Comparison of ENCODE assay signal across 21 mouse cellular contexts in genomic region chr15:79306043-79306637, GRCm38 (mm10). TPM values are rescaled to one million over a fixed set of nuclear protein-coding genes. Genes with fewer than 3 reads are reported as not detected.
DNase-seq lines count a peak whose midpoint lies in the region; ATAC-seq lines count a peak whose summit lies in the region.
"Had no signal": no experiment of that assay in that cellular context is flagged by ENCODE, and none has a peak within 500 bp of the region (broad histone marks: within the 10 kb centered on the region; RNA-seq: fewer than 3 reads in every experiment).

No protein-coding gene starts in this region.

- H3K4me2 ChIP-seq in embryonic facial prominence, embryonic 15.5 days (replicated peaks): no peak overlapping the region
- no peak overlapping the region for H3K4me2 ChIP-seq in heart, embryonic 13.5 days
- H3K4me2 ChIP-seq: embryonic facial prominence, embryonic 13.5 days; forebrain, embryonic 13.5 days; hindbrain, embryonic 15.5 days had no signal

- no peaks in the 10 kb centered on the region for H3K9me3 ChIP-seq in embryonic facial prominence, embryonic 15.5 days (replicated peaks)
- H3K9me3 ChIP-seq in embryonic facial prominence, embryonic 10.5 days: no peaks in the 10 kb centered on the region
- H3K9me3 ChIP-seq in heart, embryonic 13.5 days: no peaks in the 10 kb centered on the region
- H3K9me3 ChIP-seq in megakaryocyte, embryonic 14.5 days: no peaks in the 10 kb centered on the region
- H3K9me3 ChIP-seq: embryonic facial prominence, embryonic 13.5 days; forebrain, embryonic 13.5 days; hindbrain, embryonic 15.5 days had no signal

- H3K4me1 ChIP-seq in embryonic facial prominence, embryonic 15.5 days: no peaks in the 10 kb centered on the region
- no peaks in the 10 kb centered on the region for H3K4me1 ChIP-seq in embryonic facial prominence, embryonic 10.5 days
- no peaks in the 10 kb centered on the region for H3K4me1 ChIP-seq in heart, embryonic 13.5 days
- H3K4me1 ChIP-seq in megakaryocyte, embryonic 14.5 days: peaks cover 16% of the 10 kb centered on the region
- H3K4me1 ChIP-seq: embryonic facial prominence, embryonic 13.5 days; forebrain, embryonic 13.5 days; hindbrain, embryonic 15.5 days had no signal

- peak; percentile 45; the same call in 1 of the 2 replicates for ATAC-seq in embryonic facial prominence, embryonic 15.5 days (ENCODE audit: insufficient number of reproducible peaks, low FRiP score, low TSS enrichment, low read depth)
- ATAC-seq in heart, embryonic 13.5 days (ENCODE audit: extremely low read depth, insufficient number of reproducible peaks, low FRiP score, low TSS enrichment): no peak
- ATAC-seq in megakaryocyte, adult 5-6 weeks (ENCODE audit: poor library complexity, severe bottlenecking): no peak
- ATAC-seq: CD4-positive, CD25-positive, alpha-beta regulatory T cell, adult 4 months; forebrain, embryonic 13.5 days; forebrain, postnatal 0 days had no signal

- WGBS in embryonic facial prominence, embryonic 15.5 days: 76% methylated on average over 23 of the region's 23 CpGs
- 84% methylated on average over 23 of the region's 23 CpGs for WGBS in embryonic facial prominence, embryonic 10.5 days
- WGBS in heart, embryonic 13.5 days: 59% methylated on average over 23 of the region's 23 CpGs

- H3K27me3 ChIP-seq in embryonic facial prominence, embryonic 15.5 days: no peaks in the 10 kb centered on the region
- H3K27me3 ChIP-seq in embryonic facial prominence, embryonic 10.5 days (replicated peaks; ENCODE audit: low read depth, poor library complexity, severe bottlenecking): no peaks in the 10 kb centered on the region
- H3K27me3 ChIP-seq in heart, embryonic 13.5 days (replicated peaks): no peaks in the 10 kb centered on the region
- no peaks in the 10 kb centered on the region for H3K27me3 ChIP-seq in megakaryocyte, embryonic 14.5 days (replicated peaks)
- H3K27me3 ChIP-seq: embryonic facial prominence, embryonic 13.5 days; forebrain, embryonic 13.5 days; hindbrain, embryonic 15.5 days had no signal

- no peak overlapping the region for H3K4me3 ChIP-seq in embryonic facial prominence, embryonic 15.5 days (replicated peaks)
- no peak overlapping the region for H3K4me3 ChIP-seq in embryonic facial prominence, embryonic 10.5 days
- H3K4me3 ChIP-seq in heart, embryonic 13.5 days: no peak overlapping the region
- peak overlapping the region; percentile 31 for H3K4me3 ChIP-seq in megakaryocyte, embryonic 14.5 days (replicated peaks)
- H3K4me3 ChIP-seq: embryonic facial prominence, embryonic 13.5 days; forebrain, embryonic 13.5 days; hindbrain, embryonic 15.5 days had no signal

- peaks cover 25% of the 10 kb centered on the region for H3K36me3 ChIP-seq in embryonic facial prominence, embryonic 15.5 days
- H3K36me3 ChIP-seq in embryonic facial prominence, embryonic 10.5 days (replicated peaks): peaks cover 65% of the 10 kb centered on the region
- H3K36me3 ChIP-seq in heart, embryonic 13.5 days: peaks cover 22% of the 10 kb centered on the region
- peaks cover 83% of the 10 kb centered on the region for H3K36me3 ChIP-seq in megakaryocyte, embryonic 14.5 days (replicated peaks; ENCODE audit: low read length)
- H3K36me3 ChIP-seq: hindbrain, embryonic 15.5 days had no signal

- H3K9ac ChIP-seq in embryonic facial prominence, embryonic 15.5 days: no peak overlapping the region
- H3K9ac ChIP-seq in heart, embryonic 13.5 days: 0 out of 2 replicates have a peak overlapping the region, but pooled peaks have one; percentile 5
- H3K9ac ChIP-seq: embryonic facial prominence, embryonic 13.5 days; forebrain, embryonic 13.5 days; forebrain, postnatal 0 days; hindbrain, embryonic 15.5 days had no signal

- DNase-seq in embryonic facial prominence, embryonic 10.5 days (ENCODE audit: low spot score): no peak
- no peak for DNase-seq in heart, adult 18-20 months
- peak; percentile 44 for DNase-seq in ZHBTc4 (ENCODE audit: low read depth, low spot score)
- DNase-seq in layer of hippocampus, postnatal 36 days: no peak
- DNase-seq: adrenal gland, postnatal 10 days; B cell, adult 2 months; cerebellum, adult 11-12 months; cerebellum, adult 9-10 months; cerebellum, postnatal 25 days; forebrain, postnatal 0 days; kidney, adult 11 months had no signal

- H3K27ac ChIP-seq in embryonic facial prominence, embryonic 15.5 days (replicated peaks): no peak overlapping the region
- no peak overlapping the region for H3K27ac ChIP-seq in embryonic facial prominence, embryonic 10.5 days (replicated peaks)
- H3K27ac ChIP-seq in heart, embryonic 13.5 days (replicated peaks): no peak overlapping the region
- H3K27ac ChIP-seq: embryonic facial prominence, embryonic 13.5 days; forebrain, embryonic 13.5 days; hindbrain, embryonic 15.5 days had no signal

RNA-seq across cellular contexts. Expression of gene Baiap2l2, which starts 20.8 kb away (rescaled TPM):
- polyA plus RNA-seq in embryonic facial prominence, embryonic 15.5 days (2015; fragmentation: Nextera tagmentation; extraction: Ambion mirVana): 16.1 and 18.5 TPM in 2 replicates
- 2.5 and 6.0 TPM in 2 replicates for polyA plus RNA-seq in embryonic facial prominence, embryonic 10.5 days (2016; fragmentation: Nextera tagmentation; extraction: Ambion mirVana)
- 10.6 and 12.4 TPM in 2 replicates for polyA plus RNA-seq in heart, embryonic 13.5 days (2015; fragmentation: Nextera tagmentation; extraction: Ambion mirVana)
- total RNA-seq in heart, adult 18-20 months (2021): under 1 TPM; 0.13 to 0.25 TPM
- 1.9 TPM in 1 of 2 replicates, not detected in the other for polyA plus RNA-seq in megakaryocyte, embryonic 14.5 days (2012; ENCODE audit: insufficient read depth, low replicate concordance)
- total RNA-seq in megakaryocyte, adult 5-6 weeks (2015): not detected in 2 replicates
- total RNA-seq in megakaryocyte, adult 5-6 weeks (2017): not detected in 2 replicates
- 1 to 10 TPM; 1.8 to 2.6 TPM for total RNA-seq in layer of hippocampus, postnatal 36 days (2021)
- polyA plus RNA-seq: CD4-positive, CD25-positive, alpha-beta regulatory T cell, adult 4 months had no signal

RNA-seq across cellular contexts. Expression of gene Pla2g6, which starts 22.1 kb away (rescaled TPM):
- polyA plus RNA-seq in embryonic facial prominence, embryonic 15.5 days (2015; fragmentation: Nextera tagmentation; extraction: Ambion mirVana): 16.2 and 17.0 TPM in 2 replicates
- 18.4 and 20.4 TPM in 2 replicates for polyA plus RNA-seq in embryonic facial prominence, embryonic 10.5 days (2016; fragmentation: Nextera tagmentation; extraction: Ambion mirVana)
- polyA plus RNA-seq in heart, embryonic 13.5 days (2015; fragmentation: Nextera tagmentation; extraction: Ambion mirVana): 12.2 and 12.7 TPM in 2 replicates
- total RNA-seq in heart, adult 18-20 months (2021): 10 to 100 TPM in 1 of 2 experiments, 1 to 10 TPM in 1; 9.4 to 11.3 TPM
- 26.0 and 37.7 TPM in 2 replicates for polyA plus RNA-seq in megakaryocyte, embryonic 14.5 days (2012; ENCODE audit: insufficient read depth, low replicate concordance)
- total RNA-seq in megakaryocyte, adult 5-6 weeks (2015): 1.3 and 2.7 TPM in 2 replicates
- 1.4 TPM in 2 replicates for total RNA-seq in megakaryocyte, adult 5-6 weeks (2017)
- 10 to 100 TPM; 22.3 to 23.1 TPM for total RNA-seq in layer of hippocampus, postnatal 36 days (2021)

RNA-seq across cellular contexts. Expression of gene Maff, which starts 40.3 kb away (rescaled TPM):
- 3.5 and 3.7 TPM in 2 replicates for polyA plus RNA-seq in embryonic facial prominence, embryonic 15.5 days (2015; fragmentation: Nextera tagmentation; extraction: Ambion mirVana)
- 1.2 and 1.8 TPM in 2 replicates for polyA plus RNA-seq in embryonic facial prominence, embryonic 10.5 days (2016; fragmentation: Nextera tagmentation; extraction: Ambion mirVana)
- polyA plus RNA-seq in heart, embryonic 13.5 days (2015; fragmentation: Nextera tagmentation; extraction: Ambion mirVana): 1.7 and 2.0 TPM in 2 replicates
- total RNA-seq in heart, adult 18-20 months (2021): 10 to 100 TPM; 12.8 to 17.6 TPM
- 3.8 and 6.4 TPM in 2 replicates for polyA plus RNA-seq in megakaryocyte, embryonic 14.5 days (2012; ENCODE audit: insufficient read depth, low replicate concordance)
- total RNA-seq in megakaryocyte, adult 5-6 weeks (2015): 1.7 and 5.4 TPM in 2 replicates
- 1.4 and 2.7 TPM in 2 replicates for total RNA-seq in megakaryocyte, adult 5-6 weeks (2017)
- 1 to 10 TPM; 1.4 to 2.3 TPM for total RNA-seq in layer of hippocampus, postnatal 36 days (2021)

RNA-seq across cellular contexts. Expression of gene Slc16a8, which starts 51.6 kb away (rescaled TPM):
- polyA plus RNA-seq in embryonic facial prominence, embryonic 15.5 days (2015; fragmentation: Nextera tagmentation; extraction: Ambion mirVana): 0.35 and 0.58 TPM in 2 replicates
- polyA plus RNA-seq in embryonic facial prominence, embryonic 10.5 days (2016; fragmentation: Nextera tagmentation; extraction: Ambion mirVana): 0.16 and 0.34 TPM in 2 replicates
- 0.27 and 0.34 TPM in 2 replicates for polyA plus RNA-seq in heart, embryonic 13.5 days (2015; fragmentation: Nextera tagmentation; extraction: Ambion mirVana)
- total RNA-seq in heart, adult 18-20 months (2021): under 1 TPM; 0.50 to 0.64 TPM
- not detected in 2 replicates for polyA plus RNA-seq in megakaryocyte, embryonic 14.5 days (2012; ENCODE audit: insufficient read depth, low replicate concordance)
- not detected in 2 replicates for total RNA-seq in megakaryocyte, adult 5-6 weeks (2015)
- total RNA-seq in megakaryocyte, adult 5-6 weeks (2017): not detected in 2 replicates
- total RNA-seq in layer of hippocampus, postnatal 36 days (2021): under 1 TPM in 1 of 2 experiments, not detected in 1; 0.30 TPM
- total RNA-seq: hematopoietic stem cell, adult 5-6 weeks had no signal
- polyA plus RNA-seq: CD4-positive, CD25-positive, alpha-beta regulatory T cell, adult 4 months; cortical plate, adult 2 months had no signal
